10 mouse cellular contexts compared by ENCODE assay signal in genomic region chr10:96200932-96201641, GRCm38 (mm10).
DNase-seq lines count a peak whose midpoint lies in the region; ATAC-seq and TF ChIP-seq lines count a peak whose summit lies in the region.
"Had no signal": no experiment of that assay in that cellular context is flagged by ENCODE, and none has a peak within 500 bp of the region (broad histone marks: within the 10 kb centered on the region; RNA-seq: fewer than 3 reads in every experiment).

No protein-coding gene starts in this region.

- no peaks in the 10 kb centered on the region for H3K27me3 ChIP-seq in heart, embryonic 12.5 days (replicated peaks)
- no peaks in the 10 kb centered on the region for H3K27me3 ChIP-seq in stomach, postnatal 0 days (ENCODE audit: control insufficient read depth, insufficient read depth, low read length)
- H3K27me3 ChIP-seq: midbrain, embryonic 12.5 days had no signal

- no peak overlapping the region for H3K9ac ChIP-seq in heart, embryonic 12.5 days
- peak overlapping the region; percentile 23; the same call in 1 of the 2 replicates for H3K9ac ChIP-seq in stomach, postnatal 0 days (ENCODE audit: low read length)
- H3K9ac ChIP-seq: midbrain, embryonic 12.5 days had no signal

- 0 out of 2 replicates have a peak, but pooled peaks cover 5% of the 10 kb centered on the region for H3K4me1 ChIP-seq in heart, embryonic 12.5 days (replicated peaks)
- no peaks in the 10 kb centered on the region for H3K4me1 ChIP-seq in stomach, postnatal 0 days (replicated peaks; ENCODE audit: control insufficient read depth, insufficient read depth)
- H3K4me1 ChIP-seq: midbrain, embryonic 12.5 days had no signal

- H3K4me3 ChIP-seq in heart, embryonic 12.5 days: no peak overlapping the region
- no peak overlapping the region for H3K4me3 ChIP-seq in stomach, postnatal 0 days (ENCODE audit: low read depth, low read length)
- H3K4me3 ChIP-seq: midbrain, embryonic 12.5 days had no signal

- ATAC-seq in heart, embryonic 12.5 days (ENCODE audit: insufficient number of reproducible peaks, low FRiP score): peak; percentile 64; the same call in 1 of the 2 replicates
- ATAC-seq in granulocyte monocyte progenitor cell, adult 5-6 weeks (replicated peaks; ENCODE audit: poor library complexity, severe bottlenecking): peak; percentile 77
- ATAC-seq in stomach, postnatal 0 days (ENCODE audit: low FRiP score, low TSS enrichment): no peak
- ATAC-seq: Patski had no signal

- no peaks in the 10 kb centered on the region for H3K9me3 ChIP-seq in heart, embryonic 12.5 days (replicated peaks)
- no peaks in the 10 kb centered on the region for H3K9me3 ChIP-seq in stomach, postnatal 0 days (ENCODE audit: control insufficient read depth, low read length)
- H3K9me3 ChIP-seq: midbrain, embryonic 12.5 days had no signal

- TF ChIP-seq EP300 in stomach, postnatal 0 days (optimal IDR thresholded peaks at IDR 0.05): no peak

- no peaks in the 10 kb centered on the region for H3K36me3 ChIP-seq in heart, embryonic 12.5 days
- no peaks in the 10 kb centered on the region for H3K36me3 ChIP-seq in stomach, postnatal 0 days (ENCODE audit: control insufficient read depth, insufficient read depth, low read length)
- H3K36me3 ChIP-seq: midbrain, embryonic 12.5 days had no signal

- no peak overlapping the region for H3K27ac ChIP-seq in heart, embryonic 12.5 days (ENCODE audit: poor library complexity, severe bottlenecking)
- H3K27ac ChIP-seq in stomach, postnatal 0 days (replicated peaks): 0 out of 2 replicates have a peak overlapping the region, but pooled peaks have one; percentile 24
- H3K27ac ChIP-seq: midbrain, embryonic 12.5 days had no signal

- TF ChIP-seq CTCF in stomach, postnatal 0 days (IDR thresholded peaks at IDR 0.05; ENCODE audit: low read depth): no peak

- WGBS in heart, embryonic 12.5 days: 60% methylated on average over 27 of the region's 27 CpGs
- 55% methylated on average over 27 of the region's 27 CpGs for WGBS in stomach, postnatal 0 days

- DNase-seq in heart, postnatal 4 days: no peak
- peak; percentile 60 for DNase-seq in lung, postnatal 10 days
- peak; percentile 23 for DNase-seq in stomach, postnatal 0 days (ENCODE audit: low spot score)
- DNase-seq in yolk sac, embryonic 10.5 days (ENCODE audit: low spot score): no peak
- DNase-seq in retina, postnatal 1 day: no peak
- DNase-seq in embryo, embryonic 11 days: no peak

- peak overlapping the region; percentile 32 for H3K4me2 ChIP-seq in heart, embryonic 12.5 days
- H3K4me2 ChIP-seq in stomach, postnatal 0 days (replicated peaks; ENCODE audit: low read depth): peak overlapping the region; percentile 31
- H3K4me2 ChIP-seq: midbrain, embryonic 12.5 days had no signal

Comparison
In these comparisons a context has a peak if more than half of its experiments do, and no peak if none do; other contexts are left out.
1. DNase-seq: peak in lung, postnatal 10 days (single experiment) and stomach, postnatal 0 days (single experiment); none in heart, postnatal 4 days (single experiment), yolk sac, embryonic 10.5 days (single experiment), retina, postnatal 1 day (single experiment) and embryo, embryonic 11 days (single experiment).